Mouse (Mus musculus): ENCODE data around the gene Mpo. TPM values are rescaled to one million over a fixed set of nuclear protein-coding genes. Genes with fewer than 3 reads are reported as not detected.

Mpo gene
- polyA plus RNA-seq, 1 experiment from 2014 or later: 3.6 TPM

DNA sequence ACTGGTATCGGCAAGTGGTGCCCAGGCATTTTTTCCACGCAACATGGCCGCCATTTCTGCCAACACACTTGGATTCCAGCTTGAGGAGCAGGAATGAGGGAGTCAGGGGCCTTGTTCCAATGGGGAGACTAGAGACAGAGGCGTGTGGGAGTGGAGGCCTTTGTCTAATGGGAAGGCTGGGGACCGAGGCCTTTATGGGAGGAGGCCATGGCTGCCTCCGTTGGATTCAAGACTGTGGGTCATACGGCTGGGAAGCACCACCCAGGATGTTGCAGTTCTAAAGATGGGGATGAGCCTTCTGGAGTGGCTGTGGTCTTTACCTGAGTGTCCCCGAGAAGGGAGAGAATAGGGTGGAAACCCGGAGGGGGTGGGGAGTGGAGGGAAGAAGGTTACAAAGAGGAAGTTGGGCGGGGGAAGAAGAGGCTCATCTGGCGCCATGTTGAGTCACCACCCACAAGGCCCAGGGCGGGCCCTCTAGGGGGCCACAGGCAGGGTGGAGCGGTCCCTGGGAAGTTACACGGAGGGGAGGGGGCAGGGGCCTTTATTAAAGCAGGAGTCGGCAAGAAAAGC, 37.0 kb upstream of the Mpo start:
- Histone ChIP-seq H3K27ac (ENCODE audit: low read depth, low read length) (no peak overlapping the region), H3K36me3 (ENCODE audit: control insufficient read depth, insufficient read depth, low read length) (no peaks in the 10 kb centered on the region), H3K4me1 (replicated peaks; ENCODE audit: control insufficient read depth, insufficient read depth, low read length) (peaks cover 10% of the 10 kb centered on the region), H3K9me3 (ENCODE audit: control insufficient read depth, low read length) (no peaks in the 10 kb centered on the region), H3K9ac (ENCODE audit: low read length) (no peak overlapping the region), H3K4me3 (ENCODE audit: low read depth, low read length) (peak overlapping the region; percentile 12; the same call in 1 of the 2 replicates), H3K4me2 (ENCODE audit: low read depth, low read length, severe bottlenecking) (no peak overlapping the region), H3K27me3 (ENCODE audit: control insufficient read depth, insufficient read depth, low read length) (peaks cover 13% of the 10 kb centered on the region)
- DNase-seq (ENCODE audit: low spot score) (no peak), ATAC-seq (replicated peaks; ENCODE audit: low FRiP score) (no peak)
- 83% methylated on average over 15 of the region's 15 CpGs for WGBS

DNA sequence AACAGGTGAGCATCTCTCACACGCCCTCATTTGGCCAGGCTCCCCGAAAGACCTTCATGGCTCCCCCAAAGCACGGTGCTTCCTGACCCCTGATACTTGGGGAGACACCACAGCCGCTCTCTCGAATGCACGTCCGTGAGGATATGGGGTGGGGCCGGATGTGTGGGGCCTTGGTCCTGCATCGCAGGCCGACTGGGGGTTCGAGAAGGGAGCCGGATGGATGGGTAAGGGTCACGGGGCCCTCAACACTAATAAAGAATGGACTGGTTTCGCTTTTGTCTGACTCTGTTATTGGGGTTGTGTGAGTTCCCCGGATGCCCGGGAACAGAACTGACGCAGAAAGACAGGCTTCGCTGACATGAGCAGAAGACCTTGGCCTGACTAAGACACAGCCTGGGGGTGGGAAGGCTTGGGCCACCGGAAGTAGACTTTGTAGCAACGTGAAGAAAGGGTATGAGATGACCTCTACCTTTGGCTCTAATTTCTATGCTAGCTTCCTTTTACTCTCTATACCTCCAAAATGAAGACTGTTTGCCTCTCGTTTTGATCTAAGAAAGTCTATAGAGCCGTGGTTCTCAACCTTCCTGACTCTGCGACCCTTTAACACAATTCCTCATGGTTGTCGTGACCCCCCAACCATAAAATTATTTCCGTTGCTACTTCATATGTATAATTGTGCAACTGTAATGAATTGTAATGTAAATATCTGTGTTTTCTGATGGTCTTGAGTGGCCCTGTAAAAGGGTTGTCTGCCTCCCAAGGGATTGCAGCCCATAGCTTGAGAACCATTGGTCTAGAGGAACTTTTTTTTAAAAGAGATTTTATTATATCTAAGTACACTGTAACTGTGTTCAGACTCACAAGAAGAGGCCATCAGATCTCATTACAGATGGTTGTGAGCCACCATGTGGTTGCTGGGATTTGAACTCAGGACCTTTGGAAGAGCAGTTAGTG, 36.1 kb upstream of the Mpo start:
- Histone ChIP-seq H3K36me3 (ENCODE audit: control insufficient read depth, insufficient read depth, low read length) (no peaks in the 10 kb centered on the region), H3K9me3 (ENCODE audit: control insufficient read depth, low read length) (no peaks in the 10 kb centered on the region), H3K4me3 (ENCODE audit: low read depth, low read length) (peak overlapping the region; percentile 12; the same call in 1 of the 2 replicates), H3K9ac (ENCODE audit: low read length) (no peak overlapping the region), H3K27me3 (ENCODE audit: control insufficient read depth, insufficient read depth, low read length) (peaks cover 22% of the 10 kb centered on the region), H3K4me2 (ENCODE audit: low read depth, low read length, severe bottlenecking) (no peak overlapping the region), H3K4me1 (replicated peaks; ENCODE audit: control insufficient read depth, insufficient read depth, low read length) (peaks cover 10% of the 10 kb centered on the region), H3K27ac (ENCODE audit: low read depth, low read length) (no peak overlapping the region)
- ATAC-seq (replicated peaks; ENCODE audit: low FRiP score) (no peak), DNase-seq (ENCODE audit: low spot score) (no peak)
- 89% methylated on average over 25 of the region's 25 CpGs for WGBS

DNA sequence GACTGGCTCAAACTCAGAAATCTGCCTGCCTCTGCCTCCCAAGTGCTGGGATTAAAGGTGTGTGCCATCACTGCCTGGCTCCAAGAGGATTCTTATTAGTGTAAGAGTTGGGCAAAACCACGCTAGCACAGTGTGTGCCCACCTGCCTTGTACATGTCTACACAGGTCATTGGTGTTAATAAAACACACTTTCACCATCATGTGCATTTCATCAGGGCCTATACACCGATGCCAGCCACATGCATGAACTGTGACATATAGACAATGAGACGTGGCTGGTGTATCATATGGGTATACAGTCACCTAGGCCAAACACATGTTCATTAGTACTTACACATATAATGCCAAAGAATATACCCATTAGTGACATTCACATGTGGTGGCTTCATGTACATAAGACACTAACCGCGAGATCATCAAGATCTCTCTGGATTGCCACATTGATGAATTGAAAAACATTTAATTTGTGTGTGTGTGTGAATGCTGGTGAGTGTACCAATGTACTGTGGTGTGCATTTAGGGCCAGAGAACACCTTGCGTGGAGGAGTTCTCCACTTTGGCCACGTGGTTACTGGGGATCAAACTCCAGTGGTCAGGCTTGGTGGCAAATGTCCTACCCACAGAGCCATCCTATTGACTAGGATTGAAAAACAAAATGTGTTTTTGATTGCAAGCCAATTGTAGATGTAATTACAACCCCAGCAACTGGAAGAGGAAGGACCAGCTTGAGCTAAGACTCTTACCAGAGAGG, 35.0 kb upstream of the Mpo start:
- Histone ChIP-seq H3K36me3 (ENCODE audit: control insufficient read depth, insufficient read depth, low read length) (no peaks in the 10 kb centered on the region), H3K9ac (ENCODE audit: low read length) (no peak overlapping the region), H3K4me1 (replicated peaks; ENCODE audit: control insufficient read depth, insufficient read depth, low read length) (peaks cover 11% of the 10 kb centered on the region), H3K4me3 (ENCODE audit: low read depth, low read length) (no peak overlapping the region), H3K9me3 (ENCODE audit: control insufficient read depth, low read length) (no peaks in the 10 kb centered on the region), H3K27ac (ENCODE audit: low read depth, low read length) (no peak overlapping the region), H3K27me3 (ENCODE audit: control insufficient read depth, insufficient read depth, low read length) (peaks cover 33% of the 10 kb centered on the region), H3K4me2 (ENCODE audit: low read depth, low read length, severe bottlenecking) (no peak overlapping the region)
- 81% methylated on average over 7 of the region's 7 CpGs for WGBS
- ATAC-seq (replicated peaks; ENCODE audit: low FRiP score) (no peak), DNase-seq (ENCODE audit: low spot score) (no peak)

DNA sequence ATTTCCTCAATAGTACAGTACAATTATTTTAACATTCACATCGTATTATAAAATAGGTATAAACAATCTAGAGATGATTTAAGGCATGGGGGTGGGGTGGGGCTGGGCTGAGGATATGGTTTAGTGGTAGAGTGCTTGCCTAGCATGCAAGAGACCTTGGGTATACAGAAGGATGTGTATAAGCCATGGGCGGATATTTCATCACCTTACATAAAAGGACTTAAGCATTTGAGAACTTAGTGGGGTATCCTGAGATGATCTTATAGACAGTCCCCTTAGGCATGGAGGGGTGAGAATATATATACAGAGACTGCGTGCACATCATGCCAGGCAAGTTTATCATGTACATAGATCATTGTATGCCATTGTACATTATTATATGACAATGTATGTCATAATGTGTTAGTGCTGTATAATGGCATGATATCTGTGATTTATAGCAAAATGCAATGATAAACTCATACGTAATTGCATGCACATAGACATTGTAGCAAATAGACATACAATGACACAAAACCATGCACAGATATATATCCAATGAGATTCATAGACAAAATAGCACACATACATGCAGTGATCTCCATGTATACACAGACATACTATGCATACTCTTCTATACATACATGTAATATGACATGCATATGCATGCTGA, 34.3 kb upstream of the Mpo start:
- ATAC-seq (replicated peaks; ENCODE audit: low FRiP score) (no peak), DNase-seq (ENCODE audit: low spot score) (no peak)
- Histone ChIP-seq H3K27me3 (ENCODE audit: control insufficient read depth, insufficient read depth, low read length) (peaks cover 37% of the 10 kb centered on the region), H3K4me2 (ENCODE audit: low read depth, low read length, severe bottlenecking) (no peak overlapping the region), H3K4me1 (replicated peaks; ENCODE audit: control insufficient read depth, insufficient read depth, low read length) (peaks cover 16% of the 10 kb centered on the region), H3K27ac (ENCODE audit: low read depth, low read length) (no peak overlapping the region), H3K36me3 (ENCODE audit: control insufficient read depth, insufficient read depth, low read length) (no peaks in the 10 kb centered on the region), H3K9me3 (ENCODE audit: control insufficient read depth, low read length) (no peaks in the 10 kb centered on the region), H3K9ac (ENCODE audit: low read length) (no peak overlapping the region), H3K4me3 (ENCODE audit: low read depth, low read length) (no peak overlapping the region)
- 71% methylated on average over 4 of the region's 4 CpGs for WGBS

DNA sequence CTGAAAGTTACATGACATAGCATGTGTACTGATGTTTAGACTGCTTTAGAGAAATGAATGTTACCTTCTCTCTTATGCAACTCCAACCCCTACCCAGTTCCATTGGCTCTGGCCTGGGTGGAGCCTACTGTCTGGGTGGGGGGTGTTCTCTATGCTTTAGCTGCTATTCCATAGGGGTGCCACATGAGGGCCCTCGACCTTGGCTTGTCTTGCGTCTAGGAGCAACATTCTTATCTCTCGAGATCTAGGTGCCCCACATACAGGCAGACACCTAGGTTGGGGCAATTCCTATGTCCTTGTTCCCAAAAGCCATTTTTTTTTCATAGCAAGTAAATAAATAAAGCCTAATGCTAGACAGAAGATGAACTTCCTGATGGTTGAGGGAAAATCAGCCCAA, 33.8 kb upstream of the Mpo start:
- 5% methylated on average over 3 of the region's 3 CpGs for WGBS
- ATAC-seq (replicated peaks; ENCODE audit: low FRiP score) (no peak), DNase-seq (ENCODE audit: low spot score) (no peak)
- no peaks in the 10 kb centered on the region for H3K36me3 ChIP-seq (ENCODE audit: control insufficient read depth, insufficient read depth, low read length)
- no peak overlapping the region for H3K27ac ChIP-seq (ENCODE audit: low read depth, low read length)
- no peak overlapping the region for H3K4me3 ChIP-seq (ENCODE audit: low read depth, low read length)
- peaks cover 18% of the 10 kb centered on the region for H3K4me1 ChIP-seq (replicated peaks; ENCODE audit: control insufficient read depth, insufficient read depth, low read length)
- H3K27me3 ChIP-seq (ENCODE audit: control insufficient read depth, insufficient read depth, low read length): peaks cover 41% of the 10 kb centered on the region
- H3K9ac ChIP-seq (ENCODE audit: low read length): no peak overlapping the region
- no peaks in the 10 kb centered on the region for H3K9me3 ChIP-seq (ENCODE audit: control insufficient read depth, low read length)
- H3K4me2 ChIP-seq (ENCODE audit: low read depth, low read length, severe bottlenecking): no peak overlapping the region

DNA sequence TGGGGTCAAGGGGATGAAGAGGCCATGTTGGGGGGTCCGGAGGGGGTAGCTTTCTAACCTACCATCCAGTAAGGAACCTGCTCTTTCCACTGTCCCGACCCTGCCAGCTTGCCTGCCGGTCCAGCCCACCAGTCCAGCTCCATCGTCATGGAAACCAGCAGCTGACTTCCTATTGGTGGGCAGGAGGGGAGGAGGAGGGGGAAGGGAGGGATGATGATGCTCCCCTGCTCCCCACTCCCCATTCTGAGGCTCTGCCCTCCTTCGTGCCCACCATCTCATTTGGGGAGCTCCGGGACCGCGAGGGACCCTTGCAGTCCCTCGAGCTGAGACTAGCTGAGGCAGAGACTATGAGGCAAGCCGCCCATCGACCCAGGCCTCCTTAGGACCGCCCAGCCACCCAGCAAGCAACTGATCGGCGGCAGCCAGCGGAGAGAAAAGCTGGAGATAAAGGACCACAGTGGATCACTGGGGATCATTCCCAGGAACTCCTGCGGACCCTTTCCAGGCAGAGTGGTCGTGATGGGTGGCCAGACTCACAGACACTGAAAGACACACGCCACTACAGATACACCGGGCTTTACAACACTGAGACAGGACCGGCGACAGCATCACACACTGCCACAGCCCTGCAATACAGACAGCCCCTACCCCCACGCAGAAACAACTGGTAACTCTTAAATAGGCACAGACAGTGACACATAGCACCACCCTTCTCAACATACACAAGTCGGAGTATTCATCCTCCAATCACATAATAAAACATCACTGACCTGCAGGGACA, 32.9 kb upstream of the Mpo start, which contains the start of gene Tspoap1:
Gene Tspoap1, plus strand, starts transcription at position 241 of the 781 bp plus-strand sequence.
- Histone ChIP-seq H3K4me2 (ENCODE audit: low read depth, low read length, severe bottlenecking) (peak within 1 kb of the TSS; percentile 60), H3K4me3 (ENCODE audit: low read depth, low read length) (peak within 1 kb of the TSS; percentile 32), H3K4me1 (replicated peaks; ENCODE audit: control insufficient read depth, insufficient read depth, low read length) (peaks cover 21% of the 10 kb centered on the region), H3K36me3 (ENCODE audit: control insufficient read depth, insufficient read depth, low read length) (no peaks in the 10 kb centered on the region), H3K27me3 (ENCODE audit: control insufficient read depth, insufficient read depth, low read length) (peaks cover 45% of the 10 kb centered on the region), H3K27ac (ENCODE audit: low read depth, low read length) (no peak within 1 kb of the TSS), H3K9ac (ENCODE audit: low read length) (peak within 1 kb of the TSS; percentile 65), H3K9me3 (ENCODE audit: control insufficient read depth, low read length) (no peaks in the 10 kb centered on the region)
- peak; percentile 62 for ATAC-seq (replicated peaks; ENCODE audit: low FRiP score)
- 6% methylated on average over 22 of the region's 23 CpGs for WGBS
- peak; percentile 72 for DNase-seq (ENCODE audit: low spot score)

DNA sequence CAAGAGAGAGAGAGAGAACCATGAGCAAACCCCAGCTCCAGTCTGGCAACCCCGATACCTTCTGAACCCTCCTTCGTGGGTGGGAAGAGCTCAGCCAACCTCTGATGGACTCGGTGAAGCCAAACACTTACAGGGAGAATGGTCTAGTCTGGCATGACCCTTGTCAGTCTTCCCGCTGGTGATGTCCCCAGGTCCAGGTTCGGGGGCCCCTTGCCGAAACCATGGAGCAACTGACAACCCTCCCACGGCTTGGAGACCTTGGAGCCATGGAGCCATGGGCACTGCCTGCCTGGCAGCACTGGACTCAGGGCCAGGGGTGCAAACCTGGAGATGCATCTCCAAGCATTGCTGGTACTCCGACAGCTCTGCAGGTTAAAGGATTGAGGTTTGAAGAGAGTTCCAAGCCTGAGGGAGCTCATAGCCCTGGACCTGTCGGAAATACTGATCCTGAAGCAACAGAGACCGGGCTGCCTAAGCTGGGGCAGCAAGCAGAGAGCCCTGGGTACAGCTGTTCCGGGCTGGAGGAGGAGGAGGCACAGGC, 32.1 kb upstream of the Mpo start:
- ATAC-seq (replicated peaks; ENCODE audit: low FRiP score) (no peak), DNase-seq (ENCODE audit: low spot score) (no peak)
- Histone ChIP-seq H3K4me1 (replicated peaks; ENCODE audit: control insufficient read depth, insufficient read depth, low read length) (peaks cover 21% of the 10 kb centered on the region), H3K9me3 (ENCODE audit: control insufficient read depth, low read length) (no peaks in the 10 kb centered on the region), H3K27me3 (ENCODE audit: control insufficient read depth, insufficient read depth, low read length) (peaks cover 47% of the 10 kb centered on the region), H3K36me3 (ENCODE audit: control insufficient read depth, insufficient read depth, low read length) (no peaks in the 10 kb centered on the region), H3K27ac (ENCODE audit: low read depth, low read length) (no peak overlapping the region), H3K4me3 (ENCODE audit: low read depth, low read length) (peak overlapping the region; percentile 1), H3K4me2 (ENCODE audit: low read depth, low read length, severe bottlenecking) (peak overlapping the region; percentile 60), H3K9ac (ENCODE audit: low read length) (no peak overlapping the region)
- 62% methylated on average over 11 of the region's 11 CpGs for WGBS

Data from forebrain, embryonic 11.5 days (tissue).